Mouse (Mus musculus): ENCODE measurements around the gene Psmb2.

DNA sequence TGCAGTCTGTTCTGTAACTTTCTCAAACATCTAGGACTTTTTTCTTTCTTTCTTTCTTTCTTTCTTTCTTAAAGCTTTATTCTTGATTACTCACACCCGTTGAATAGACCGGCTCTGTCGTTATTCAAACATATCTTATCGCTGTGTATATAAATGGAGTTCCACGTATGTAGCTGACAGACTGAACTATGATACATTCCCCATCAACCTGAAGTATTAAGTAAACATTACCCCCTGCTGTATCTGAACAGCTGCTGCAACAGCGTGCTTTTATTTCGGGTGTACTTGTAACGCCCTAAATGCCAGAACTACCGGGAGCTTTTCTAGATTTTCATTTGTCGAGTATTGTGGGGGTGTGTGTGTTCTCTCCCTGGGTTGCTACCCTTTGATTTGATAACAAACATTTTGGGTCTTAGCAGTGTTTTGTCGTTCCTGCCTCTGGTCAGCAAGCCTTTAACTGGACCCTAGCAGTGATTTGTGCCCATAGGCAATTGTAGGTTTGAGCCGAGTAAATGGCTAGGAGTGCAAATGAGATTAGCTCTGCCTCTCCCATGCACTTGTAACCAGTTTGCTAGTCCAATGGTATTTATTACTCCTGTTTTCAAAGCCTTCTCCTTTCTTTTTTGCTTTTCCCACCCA lies 77.4 kb downstream of the Psmb2 start:
- TF ChIP-seq CTCF (IDR thresholded peaks at IDR 0.05; ENCODE audit: extremely low read depth, insufficient read depth, low read length) (no peak), POLR2A (IDR thresholded peaks at IDR 0.05; ENCODE audit: extremely low read depth, insufficient read depth, low read length) (no peak)
